Mouse (Mus musculus) B cell, adult 2 months (primary cell): ENCODE data around the gene Sbf1.

Source experiments
- DNase-seq, 2 experiments: peaks; one replicate each; pipeline ENCODE4 v3.0.0; 2022

The Sbf1 gene

GRCm38 (mm10) chr15:89315190-89315731, at the start of gene Sbf1:
Gene Sbf1, minus strand, starts transcription at chr15:89315311.
- DNase-seq = peak; percentile 98

DNA sequence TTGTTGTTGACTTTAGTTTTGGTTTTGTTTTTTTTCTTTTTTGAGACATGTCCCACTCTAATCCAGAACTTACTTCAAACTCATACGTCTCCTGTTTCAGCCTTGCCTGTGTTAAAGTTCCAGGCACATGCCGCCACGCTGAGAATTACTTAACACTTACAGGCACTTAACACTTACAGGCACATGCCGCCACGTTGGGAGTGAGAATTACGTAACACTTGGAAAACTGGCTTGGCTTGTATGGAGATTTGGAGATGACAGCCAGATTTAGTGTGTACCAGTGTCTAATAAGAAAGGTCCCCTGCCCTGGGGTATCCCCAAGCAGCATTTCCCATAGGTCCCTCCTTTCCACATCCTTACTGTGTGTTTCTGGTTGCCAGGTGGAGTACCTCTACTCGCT, 47.9 kb upstream of the Sbf1 start:
- no peak for DNase-seq

- DNase-seq = no peak
These were observed 43.7 kb upstream of the Sbf1 start for GRCm38 (mm10) chr15:89358784-89359183.

GRCm38 (mm10) chr15:89356372-89356771, 41.3 kb upstream of the Sbf1 start:
- peak; percentile 49 to 58 for DNase-seq

GRCm38 (mm10) chr15:89355241-89356187, 40.4 kb upstream of the Sbf1 start, which contains the start of the genes Lmf2 and Ncaph2:
Gene Lmf2, minus strand, starts transcription at chr15:89355659.
Gene Ncaph2, plus strand, starts transcription at chr15:89355719.
- peak; percentile 98 for DNase-seq

- no peak for DNase-seq
These were observed 39.3 kb upstream of the Sbf1 start for GRCm38 (mm10) chr15:89354455-89354854.

GRCm38 (mm10) chr15:89353837-89354236, 38.7 kb upstream of the Sbf1 start:
- no peak for DNase-seq

GRCm38 (mm10) chr15:89352795-89353194, 37.7 kb upstream of the Sbf1 start:
- no peak for DNase-seq

DNA sequence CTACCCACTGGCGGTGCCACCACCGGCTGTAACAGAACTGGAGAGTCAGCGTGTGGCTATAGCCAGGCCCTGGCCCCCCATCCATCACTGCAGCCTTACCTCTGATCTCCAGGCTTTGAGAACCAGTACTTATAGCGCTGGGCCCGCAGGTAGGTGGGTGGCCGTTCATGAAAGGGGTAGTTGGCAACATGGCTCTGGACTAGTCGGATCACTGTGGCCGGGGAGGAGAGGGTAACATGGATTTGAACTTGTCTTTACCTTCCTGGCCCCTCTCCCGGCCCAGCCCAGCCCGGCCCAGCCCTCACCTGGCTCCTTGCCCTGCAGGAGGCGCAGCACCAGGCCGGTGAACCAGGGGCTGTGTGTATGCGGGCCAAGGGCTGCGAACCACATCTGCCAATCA, 36.9 kb upstream of the Sbf1 start:
- DNase-seq = no peak

DNA sequence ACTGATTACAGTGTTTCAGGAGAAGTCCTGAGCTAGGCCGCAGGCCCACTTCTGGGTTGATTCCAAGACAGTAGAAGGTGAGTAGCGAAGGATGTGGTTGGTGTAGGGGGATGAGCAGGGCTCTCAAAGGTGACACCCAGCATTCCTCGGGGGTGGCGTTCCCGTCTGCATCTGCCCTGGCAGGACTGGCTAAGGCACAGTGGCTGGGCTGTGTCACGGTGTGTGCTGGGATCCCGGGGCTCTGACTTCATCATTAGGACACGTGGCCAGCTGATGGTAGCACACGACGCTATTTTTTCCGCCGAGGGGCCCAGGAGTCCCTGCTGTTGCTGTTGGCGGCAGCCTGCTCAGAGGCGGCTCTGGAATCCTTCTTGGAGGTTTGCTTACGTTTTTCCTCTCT, 36.2 kb upstream of the Sbf1 start:
- DNase-seq = no peak

DNA sequence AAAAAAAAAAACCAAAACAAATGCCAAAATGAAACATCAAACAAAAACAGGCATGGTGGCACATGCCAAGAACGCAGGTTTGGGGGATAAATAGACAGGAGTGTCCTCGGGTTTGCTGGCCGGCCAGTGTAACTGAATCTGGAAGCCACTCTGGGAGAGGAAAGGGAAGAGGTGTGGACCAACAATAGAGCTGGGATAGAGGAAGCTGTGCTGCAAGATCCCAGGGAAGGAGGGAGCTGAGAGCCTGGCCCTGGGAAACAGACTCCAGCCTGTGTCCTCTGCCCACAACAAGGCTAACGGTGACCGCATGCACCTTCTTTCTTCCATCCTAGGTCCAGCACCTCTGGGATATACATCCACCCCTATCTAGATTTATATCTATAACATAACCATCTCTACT, 35.3 kb upstream of the Sbf1 start:
- no peak for DNase-seq

DNA sequence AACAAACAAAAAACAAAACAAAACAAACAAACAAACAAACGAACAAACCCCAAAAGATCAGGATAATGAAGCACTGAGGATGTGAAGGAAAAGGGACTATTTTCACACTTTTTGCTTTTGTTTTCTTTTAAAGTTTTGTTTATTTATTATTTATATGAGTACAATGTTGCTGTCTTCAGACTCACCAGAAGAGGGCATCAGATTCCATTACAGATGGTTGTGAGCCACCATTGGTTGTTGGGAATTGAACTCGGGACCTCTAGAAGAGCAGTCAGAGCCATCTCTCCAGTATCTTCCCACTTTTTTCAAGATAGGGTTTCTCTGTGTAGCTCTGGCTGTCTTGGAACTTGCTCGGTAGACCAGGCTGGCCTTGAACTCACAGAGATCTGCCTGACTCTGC, 28.2 kb upstream of the Sbf1 start:
- DNase-seq = no peak

DNA sequence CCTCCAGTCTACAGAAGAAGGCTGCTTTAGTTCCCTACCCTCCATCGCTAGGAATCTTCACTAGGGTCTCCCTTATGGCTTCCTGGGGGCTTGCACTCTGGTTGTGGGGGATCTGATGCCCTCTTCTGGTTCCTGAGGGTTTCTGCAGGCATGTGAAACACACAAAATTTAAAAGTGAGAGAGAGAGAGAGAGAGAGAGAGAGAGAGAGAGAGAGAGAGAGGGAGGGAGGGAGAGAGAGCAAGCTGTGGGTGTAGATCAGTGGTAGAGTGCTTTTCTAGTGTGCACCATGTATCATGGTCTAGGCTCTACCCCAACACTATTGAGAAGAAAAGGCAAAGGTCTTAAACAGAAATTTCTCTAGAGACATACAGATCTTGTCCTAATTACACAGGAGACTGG, 26.6 kb upstream of the Sbf1 start:
- DNase-seq = no peak

- DNase-seq = no peak
These were observed 25.0 kb upstream of the Sbf1 start for GRCm38 (mm10) chr15:89340136-89340535.

GRCm38 (mm10) chr15:89339696-89340095, 24.6 kb upstream of the Sbf1 start:
- peak; percentile 66 to 75 for DNase-seq

GRCm38 (mm10) chr15:89336422-89336821, 21.3 kb upstream of the Sbf1 start:
- DNase-seq = no peak

- no peak for DNase-seq
These were observed 19.8 kb upstream of the Sbf1 start for GRCm38 (mm10) chr15:89334774-89335537.

GRCm38 (mm10) chr15:89334271-89334670, 19.2 kb upstream of the Sbf1 start, which contains the start of gene Miox:
Gene Miox, plus strand, starts transcription at chr15:89334398.
- DNase-seq = no peak

DNA sequence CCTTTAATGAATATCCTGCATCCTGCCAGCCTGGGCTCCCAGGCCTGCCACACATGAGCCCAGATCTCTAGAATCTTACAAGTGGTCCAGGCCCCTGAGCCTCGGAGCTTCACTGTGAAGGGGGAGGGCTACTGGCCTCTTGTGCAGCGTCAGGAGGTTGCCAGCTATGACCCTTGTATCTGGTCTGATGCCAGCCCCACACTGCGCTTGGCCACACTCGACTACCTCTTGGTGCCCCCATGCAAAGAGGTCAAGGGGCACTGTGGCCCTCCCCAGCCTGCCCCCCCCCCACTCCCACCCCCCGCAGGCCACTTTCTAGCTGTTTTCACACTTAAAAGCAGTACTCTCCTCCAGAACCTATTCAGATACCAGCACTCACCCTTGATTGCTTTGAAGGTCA, 11.3 kb upstream of the Sbf1 start:
- no peak for DNase-seq

DNA sequence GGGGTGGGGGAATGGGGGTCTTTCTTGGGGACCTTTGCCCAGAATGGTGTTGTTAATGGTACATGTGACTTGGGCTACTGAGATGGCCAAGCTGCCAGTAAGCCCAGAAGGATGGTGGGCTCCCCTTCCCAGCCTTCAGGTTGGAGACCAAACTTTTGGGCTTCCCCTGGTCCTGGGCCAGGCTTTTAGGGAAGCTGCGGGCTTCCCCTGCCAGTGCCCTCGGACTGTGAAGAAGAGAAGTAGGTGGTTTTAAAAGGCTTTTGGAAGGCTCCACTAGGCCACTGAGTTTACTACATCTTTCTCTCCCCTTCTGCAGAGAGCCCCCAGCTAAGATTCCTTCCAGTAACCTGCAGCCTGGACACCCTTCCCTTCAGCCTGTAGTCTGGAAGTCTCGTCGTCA, 8.5 kb upstream of the Sbf1 start:
- no peak for DNase-seq

GRCm38 (mm10) chr15:89322670-89323522, 7.8 kb upstream of the Sbf1 start, which contains the start of gene Adm2:
Gene Adm2, plus strand, starts transcription at chr15:89322720.
- DNase-seq = no peak

DNA sequence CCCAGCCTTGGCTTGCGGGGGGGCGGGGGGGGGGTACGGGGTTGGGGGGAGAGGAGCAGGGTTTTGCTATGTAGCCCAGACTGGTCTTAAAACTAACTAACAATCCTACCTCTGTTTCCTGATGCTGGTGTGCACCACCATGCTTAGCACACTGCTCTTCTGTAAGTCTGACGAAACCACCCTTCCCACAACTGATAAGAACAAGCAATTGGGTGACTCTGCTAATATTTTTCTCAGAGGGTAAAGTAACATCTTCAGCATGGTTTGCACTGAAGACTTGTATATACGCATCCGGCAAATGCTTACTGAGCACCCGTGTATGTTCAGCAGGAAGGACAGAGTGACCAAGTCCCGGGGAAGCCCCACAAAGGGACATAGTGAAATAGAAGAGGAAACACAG, 6.2 kb upstream of the Sbf1 start:
- DNase-seq = no peak
